Mouse (Mus musculus) right cerebral cortex, postnatal 14 days (tissue): ENCODE results near the gene Pdzrn4.

Source experiments
- DNase-seq: peaks from one replicate; pipeline ENCODE4 v3.0.0; 2022

Gene Pdzrn4

DNA sequence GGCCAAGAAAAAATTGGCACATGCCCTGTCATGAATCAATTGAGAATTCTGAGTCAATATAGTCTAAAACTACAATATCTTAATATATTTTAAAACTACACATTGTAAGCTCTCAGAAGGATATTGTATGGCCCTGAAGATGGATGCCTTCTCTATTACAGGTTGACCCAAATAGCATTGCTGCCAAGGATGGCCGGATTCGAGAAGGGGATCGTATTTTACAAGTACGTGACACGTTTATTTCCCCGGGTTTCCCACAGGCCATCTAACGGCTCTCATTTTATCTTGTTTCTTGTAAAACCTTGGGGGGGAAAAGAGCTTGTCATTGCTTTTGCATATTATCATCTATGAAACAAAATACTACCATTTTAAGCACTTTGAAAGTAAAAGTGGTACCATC is 349.4 kb downstream of the Pdzrn4 start:
- DNase-seq: no peak

GRCm38 (mm10) chr15:92752167-92752566 is 355.5 kb downstream of the Pdzrn4 start:
- DNase-seq: no peak

GRCm38 (mm10) chr15:92752578-92752977 is 355.9 kb downstream of the Pdzrn4 start:
- no peak for DNase-seq

GRCm38 (mm10) chr15:92757085-92757903 is 360.6 kb downstream of the Pdzrn4 start:
- DNase-seq: no peak

- no peak for DNase-seq
Measured at GRCm38 (mm10) chr15:92759001-92759400, 362.3 kb downstream of the Pdzrn4 start.

DNA sequence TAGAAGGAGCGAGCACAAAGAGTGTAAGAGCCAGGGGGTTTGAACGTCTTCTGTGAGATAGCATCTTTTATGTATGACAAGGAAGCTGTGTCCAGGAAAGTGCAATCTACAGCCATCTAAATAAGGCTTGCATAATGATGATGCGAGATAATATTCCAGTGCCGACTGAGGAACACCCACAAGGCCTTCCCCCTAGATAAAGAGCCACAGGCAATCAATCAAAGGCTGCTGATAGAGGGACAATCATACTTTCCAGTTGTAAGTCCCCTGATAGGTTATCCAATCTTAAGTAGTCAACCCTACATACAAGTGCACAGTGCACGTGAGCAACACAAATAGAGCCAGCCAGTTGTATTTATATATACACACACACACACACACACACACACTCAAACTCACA is 366.6 kb downstream of the Pdzrn4 start:
- no peak for DNase-seq

GRCm38 (mm10) chr15:92769535-92769934 is 372.9 kb downstream of the Pdzrn4 start:
- DNase-seq: no peak

- DNase-seq: no peak
Measured at GRCm38 (mm10) chr15:92788036-92788435, 391.4 kb downstream of the Pdzrn4 start.

- no peak for DNase-seq
Measured at GRCm38 (mm10) chr15:92794275-92794674, 397.6 kb downstream of the Pdzrn4 start.

- no peak for DNase-seq
Measured at GRCm38 (mm10) chr15:92805934-92806333, 409.3 kb downstream of the Pdzrn4 start.

- DNase-seq: no peak
Measured at GRCm38 (mm10) chr15:92806352-92806751, 409.7 kb downstream of the Pdzrn4 start.
